Mouse (Mus musculus) lung, embryonic 15.5 days (tissue): ENCODE data around the gene Arfip1. TPM values are rescaled to one million over a fixed set of nuclear protein-coding genes. Genes with fewer than 3 reads are reported as not detected.
A peak's percentile ranks its signal among the peaks of the same experiment; 100 is the strongest.

ENCODE experiments used
- ATAC-seq: fragments of 200-750 bp; cut with Nextera tagmentation; 2 replicates; pipeline ENCODE4 v1.8.0; 2017; ENCODE audit warnings: moderate number of reproducible peaks, borderline replicate concordance; ENCODE audit not compliant: low FRiP score, low TSS enrichment; ENCODE audit errors: extremely low read depth
- H3K27ac ChIP-seq: fragments of 300-500 bp; sonication (generic); 2 replicates; pipeline ENCODE4 v1.5.1; 2015; ENCODE audit warnings: moderate library complexity, mild to moderate bottlenecking, inconsistent platforms
- H3K27me3 ChIP-seq: fragments of 300-500 bp; sonication (generic); 2 replicates; pipeline ENCODE4 v1.6.1; 2015; ENCODE audit warnings: inconsistent platforms
- H3K36me3 ChIP-seq: fragments of 300-500 bp; sonication (generic); 2 replicates; pipeline ENCODE4 v1.6.1; 2015; ENCODE audit warnings: inconsistent platforms
- H3K4me1 ChIP-seq: fragments of 300-500 bp; sonication (generic); 2 replicates; pipeline ENCODE4 v1.6.1; 2015; ENCODE audit warnings: inconsistent platforms
- H3K4me2 ChIP-seq: fragments of 300-500 bp; sonication (generic); 2 replicates; pipeline ENCODE4 v1.6.1; 2015; ENCODE audit warnings: inconsistent platforms, mild to moderate bottlenecking, moderate library complexity
- H3K4me3 ChIP-seq: fragments of 300-500 bp; sonication (generic); 2 replicates; pipeline ENCODE4 v1.5.1; 2015; ENCODE audit warnings: mild to moderate bottlenecking, inconsistent platforms
- H3K9ac ChIP-seq: fragments of 300-500 bp; sonication (generic); 2 replicates; pipeline ENCODE4 v1.6.1; 2015; ENCODE audit warnings: inconsistent platforms
- H3K9me3 ChIP-seq: fragments of 300-500 bp; sonication (generic); 2 replicates; pipeline ENCODE4 v1.6.1; 2016; ENCODE audit warnings: inconsistent platforms
- WGBS: fragments of 180-500 bp; shearing (Covaris S2); methylation state at CpG from one replicate; pipeline ENCODE4 v1.1.7; 2015; 5-methylcytosine and 5-hydroxymethylcytosine counted together
- polyA plus RNA-seq: library from polyadenylated mRNA; unstranded; fragments of >200 nt; fragmentation: Nextera tagmentation; extraction: Ambion mirVana; gene quantifications from 2 replicates; pipeline ENCODE4 v1.2.1, GENCODE M21; 2015

Gene Arfip1
- polyA plus RNA-seq, 1 experiment from 2014 or later, result 60.8 TPM

- WGBS, result 68% methylated on average over 1 of the region's 1 CpGs
Measured at GRCm38 (mm10) chr3:84524952-84525351, 57.5 kb downstream of the Arfip1 start.

GRCm38 (mm10) chr3:84516163-84516562 lies 66.3 kb downstream of the Arfip1 start:
- H3K4me1 ChIP-seq, result no peaks in the 10 kb centered on the region
- H3K4me2 ChIP-seq, result no peak overlapping the region
- H3K36me3 ChIP-seq, result no peaks in the 10 kb centered on the region; the same call in 1 of the 2 replicates
- no peak overlapping the region for H3K4me3 ChIP-seq
- no peaks in the 10 kb centered on the region for H3K27me3 ChIP-seq
- WGBS, result 59% methylated on average over 3 of the region's 3 CpGs
- no peak overlapping the region for H3K9ac ChIP-seq
- H3K9me3 ChIP-seq, result no peaks in the 10 kb centered on the region
- H3K27ac ChIP-seq, result no peak overlapping the region
- ATAC-seq, result no peak

More at GRCm38 (mm10) chr3:84524952-84525351, 57.5 kb downstream of the Arfip1 start:
- Histone ChIP-seq H3K9ac (no peak overlapping the region), H3K4me3 (no peak overlapping the region), H3K27ac (no peak overlapping the region), H3K36me3 (peaks cover 10% of the 10 kb centered on the region), H3K9me3 (no peaks in the 10 kb centered on the region), H3K4me2 (no peak overlapping the region), H3K27me3 (no peaks in the 10 kb centered on the region), H3K4me1 (no peaks in the 10 kb centered on the region)
- ATAC-seq, result no peak

DNA sequence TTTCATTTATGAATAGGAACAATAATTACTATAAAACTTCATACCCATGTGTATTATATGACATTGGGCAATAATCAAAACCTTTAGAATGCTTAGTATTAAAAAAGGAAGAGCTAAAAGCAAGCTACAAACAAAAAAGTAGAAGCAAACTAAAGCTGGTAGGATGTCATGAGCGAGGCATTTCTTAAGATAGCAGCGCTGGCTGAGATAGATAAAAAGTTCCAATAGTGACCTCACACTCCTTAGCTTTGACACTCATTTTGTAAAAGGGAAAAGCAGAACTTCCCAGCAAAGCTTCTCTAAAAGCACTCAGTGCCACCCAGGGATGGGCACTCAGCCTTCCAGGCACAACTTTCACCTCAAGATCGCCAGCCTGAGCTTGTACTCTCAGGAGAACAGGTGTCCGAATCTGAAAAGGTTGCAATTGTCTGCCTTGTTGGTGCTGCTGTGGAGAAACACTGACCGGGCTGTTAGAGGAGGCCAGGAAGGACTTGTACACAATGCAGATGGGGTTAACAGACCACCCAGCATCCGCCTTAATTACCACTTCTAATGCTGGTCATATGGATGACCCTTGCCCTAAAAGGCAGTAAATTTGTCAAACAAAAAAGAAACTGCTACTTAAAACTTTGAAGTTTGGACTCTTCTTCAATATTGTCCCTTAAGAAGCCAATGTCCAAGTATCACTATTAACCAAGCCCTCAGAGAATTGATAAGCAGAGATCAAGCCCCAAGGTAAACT lies 69.5 kb downstream of the Arfip1 start:
- no peaks in the 10 kb centered on the region for H3K4me1 ChIP-seq
- H3K9ac ChIP-seq, result no peak overlapping the region
- H3K27me3 ChIP-seq, result no peaks in the 10 kb centered on the region
- no peak for ATAC-seq
- no peak overlapping the region for H3K4me3 ChIP-seq
- no peak overlapping the region for H3K4me2 ChIP-seq
- no peak overlapping the region for H3K27ac ChIP-seq
- no peaks in the 10 kb centered on the region for H3K36me3 ChIP-seq
- H3K9me3 ChIP-seq, result no peaks in the 10 kb centered on the region
- 60% methylated on average over 6 of the region's 6 CpGs for whole genome bisulfite sequencing

- H3K4me1 ChIP-seq, result no peaks in the 10 kb centered on the region
- H3K4me2 ChIP-seq, result no peak overlapping the region
- ATAC-seq, result no peak
- 85% methylated on average over 4 of the region's 4 CpGs for WGBS
- H3K9me3 ChIP-seq, result no peaks in the 10 kb centered on the region
- no peaks in the 10 kb centered on the region for H3K27me3 ChIP-seq
- H3K4me3 ChIP-seq, result no peak overlapping the region
- no peak overlapping the region for H3K27ac ChIP-seq
- H3K36me3 ChIP-seq, result peaks cover 3% of the 10 kb centered on the region; the same call in 1 of the 2 replicates
- H3K9ac ChIP-seq, result no peak overlapping the region
Measured at GRCm38 (mm10) chr3:84505193-84505592, 77.2 kb downstream of the Arfip1 start.

- 91% methylated on average over 8 of the region's 8 CpGs for WGBS
- Histone ChIP-seq H3K27ac (no peak overlapping the region), H3K9ac (no peak overlapping the region), H3K27me3 (no peaks in the 10 kb centered on the region), H3K36me3 (peaks cover 3% of the 10 kb centered on the region; the same call in 1 of the 2 replicates), H3K4me2 (no peak overlapping the region), H3K9me3 (no peaks in the 10 kb centered on the region), H3K4me1 (no peaks in the 10 kb centered on the region), H3K4me3 (no peak overlapping the region)
- no peak for ATAC-seq
Measured at GRCm38 (mm10) chr3:84504291-84504690, 78.1 kb downstream of the Arfip1 start.

GRCm38 (mm10) chr3:84502101-84502500 lies 80.3 kb downstream of the Arfip1 start:
- 79% methylated on average over 2 of the region's 2 CpGs for WGBS
- H3K4me3 ChIP-seq, result no peak overlapping the region
- H3K4me1 ChIP-seq, result no peaks in the 10 kb centered on the region
- H3K27me3 ChIP-seq, result no peaks in the 10 kb centered on the region
- no peaks in the 10 kb centered on the region for H3K9me3 ChIP-seq
- H3K27ac ChIP-seq, result no peak overlapping the region
- peaks cover 3% of the 10 kb centered on the region; the same call in 1 of the 2 replicates for H3K36me3 ChIP-seq
- H3K4me2 ChIP-seq, result no peak overlapping the region
- ATAC-seq, result no peak
- H3K9ac ChIP-seq, result no peak overlapping the region

- no peak for ATAC-seq
- Histone ChIP-seq H3K4me2 (no peak overlapping the region), H3K9me3 (no peaks in the 10 kb centered on the region), H3K4me3 (no peak overlapping the region), H3K27ac (peak overlapping the region; percentile 55; the same call in 1 of the 2 replicates), H3K4me1 (0 out of 2 replicates have a peak, but pooled peaks cover under 1% of the 10 kb centered on the region), H3K27me3 (no peaks in the 10 kb centered on the region), H3K9ac (no peak overlapping the region), H3K36me3 (peaks cover 5% of the 10 kb centered on the region; the same call in 1 of the 2 replicates)
- 78% methylated on average over 10 of the region's 10 CpGs for WGBS
Measured at GRCm38 (mm10) chr3:84500491-84500890, 81.9 kb downstream of the Arfip1 start.

DNA sequence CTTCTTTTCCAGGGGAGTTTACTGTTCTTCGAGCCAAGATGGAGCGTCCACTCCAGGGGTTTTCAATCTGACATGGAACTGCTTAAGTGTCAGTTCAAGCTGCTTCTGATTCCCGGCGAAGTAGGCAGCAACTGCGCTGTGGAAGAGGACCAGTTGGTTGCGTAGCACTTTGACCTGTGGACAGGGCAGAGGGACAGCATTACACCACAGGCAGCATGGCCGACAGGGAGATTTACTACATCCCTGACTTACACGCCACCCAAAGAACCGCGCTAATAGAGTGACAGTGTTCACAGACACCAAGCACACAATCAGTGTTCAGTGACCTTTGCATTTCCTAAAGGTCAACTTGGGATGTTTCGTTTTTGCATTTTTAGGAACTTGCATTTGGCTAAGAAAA lies 84.7 kb downstream of the Arfip1 start:
- no peak overlapping the region for H3K4me2 ChIP-seq
- H3K27me3 ChIP-seq, result no peaks in the 10 kb centered on the region
- H3K9ac ChIP-seq, result no peak overlapping the region
- H3K4me3 ChIP-seq, result no peak overlapping the region
- peaks cover 9% of the 10 kb centered on the region; the same call in 1 of the 2 replicates for H3K4me1 ChIP-seq
- H3K27ac ChIP-seq, result no peak overlapping the region
- peaks cover 8% of the 10 kb centered on the region; the same call in 1 of the 2 replicates for H3K36me3 ChIP-seq
- 81% methylated on average over 11 of the region's 11 CpGs for WGBS
- ATAC-seq, result no peak
- H3K9me3 ChIP-seq, result no peaks in the 10 kb centered on the region

DNA sequence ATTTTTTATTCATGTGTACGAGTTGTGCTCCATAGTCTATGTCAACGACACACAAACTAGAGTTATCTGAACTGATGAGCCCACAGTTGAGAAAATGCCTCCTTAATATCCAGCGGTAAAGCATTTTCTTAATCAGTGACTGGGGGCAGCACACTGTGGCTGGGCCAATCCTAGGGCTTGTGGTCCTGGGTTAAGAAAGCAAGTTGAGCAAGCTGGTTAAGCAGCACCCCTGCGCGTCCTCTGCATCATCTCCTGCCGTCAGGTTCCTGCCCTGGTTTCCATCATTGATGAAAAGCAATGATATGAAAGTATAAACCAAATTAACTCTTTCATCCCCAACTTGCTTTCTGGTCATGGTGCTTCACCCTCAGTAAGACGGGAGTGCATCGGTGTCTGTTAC lies 89.8 kb downstream of the Arfip1 start:
- H3K9me3 ChIP-seq, result no peaks in the 10 kb centered on the region
- peaks cover 17% of the 10 kb centered on the region; the same call in 1 of the 2 replicates for H3K4me1 ChIP-seq
- no peak overlapping the region for H3K4me3 ChIP-seq
- H3K9ac ChIP-seq, result no peak overlapping the region
- H3K27me3 ChIP-seq, result no peaks in the 10 kb centered on the region
- no peak for ATAC-seq
- H3K4me2 ChIP-seq, result no peak overlapping the region
- H3K27ac ChIP-seq, result no peak overlapping the region
- 82% methylated on average over 8 of the region's 8 CpGs for WGBS
- H3K36me3 ChIP-seq, result peaks cover 8% of the 10 kb centered on the region; the same call in 1 of the 2 replicates

DNA sequence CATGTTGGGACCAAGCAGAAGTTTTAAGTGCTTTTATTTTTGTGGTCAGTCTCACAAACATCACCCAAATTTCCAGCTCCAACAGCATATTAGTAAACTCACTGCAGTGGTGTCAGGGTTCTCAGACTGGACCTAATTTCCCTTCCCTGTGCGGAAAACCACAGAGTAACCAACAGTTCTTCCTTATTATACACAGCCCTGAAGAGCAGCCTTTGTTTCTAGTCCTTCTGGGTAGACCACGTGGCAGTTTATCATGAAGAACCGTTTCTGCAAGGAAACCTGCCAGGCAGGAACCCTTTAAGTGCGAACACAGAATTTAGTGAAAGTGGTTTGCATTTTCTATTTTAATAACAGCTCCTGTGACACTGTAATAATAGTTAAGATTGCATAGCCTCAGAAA lies 90.3 kb downstream of the Arfip1 start:
- no peak overlapping the region for H3K4me3 ChIP-seq
- no peak for ATAC-seq
- H3K4me2 ChIP-seq, result no peak overlapping the region
- no peaks in the 10 kb centered on the region for H3K27me3 ChIP-seq
- H3K9me3 ChIP-seq, result no peaks in the 10 kb centered on the region
- H3K4me1 ChIP-seq, result peaks cover 17% of the 10 kb centered on the region; the same call in 1 of the 2 replicates
- peaks cover 8% of the 10 kb centered on the region; the same call in 1 of the 2 replicates for H3K36me3 ChIP-seq
- H3K27ac ChIP-seq, result no peak overlapping the region
- WGBS, result 60% methylated on average over 4 of the region's 4 CpGs
- H3K9ac ChIP-seq, result no peak overlapping the region

- 64% methylated on average over 6 of the region's 6 CpGs for WGBS
- no peak overlapping the region for H3K4me3 ChIP-seq
- 0 out of 2 replicates have a peak, but pooled peaks cover 16% of the 10 kb centered on the region for H3K4me1 ChIP-seq
- H3K27me3 ChIP-seq, result no peaks in the 10 kb centered on the region
- peaks cover 6% of the 10 kb centered on the region; the same call in 1 of the 2 replicates for H3K36me3 ChIP-seq
- H3K9ac ChIP-seq, result no peak overlapping the region
- ATAC-seq, result no peak
- no peak overlapping the region for H3K4me2 ChIP-seq
- no peaks in the 10 kb centered on the region for H3K9me3 ChIP-seq
- H3K27ac ChIP-seq, result no peak overlapping the region
Measured at GRCm38 (mm10) chr3:84488716-84489115, 93.7 kb downstream of the Arfip1 start.

DNA sequence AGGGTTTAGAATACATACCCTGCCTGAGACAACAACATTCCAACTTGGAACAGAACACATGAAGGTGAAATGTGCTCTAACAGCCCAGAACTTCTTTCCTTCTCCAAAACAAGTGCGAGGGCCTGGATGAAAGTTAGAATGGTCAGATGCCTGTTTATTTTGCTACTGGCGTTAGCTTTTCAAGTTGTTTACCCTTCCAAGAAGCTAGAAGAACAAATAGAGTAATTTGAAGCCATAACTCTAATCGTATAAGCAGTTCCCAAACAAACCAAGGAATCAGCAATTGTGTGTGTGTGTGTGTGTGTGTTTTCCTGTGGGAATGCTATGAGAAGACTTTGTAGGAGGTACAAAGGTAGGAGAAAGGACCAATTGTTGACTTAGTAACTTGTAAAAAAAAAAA lies 97.5 kb downstream of the Arfip1 start:
- H3K4me2 ChIP-seq, result no peak overlapping the region
- H3K27me3 ChIP-seq, result no peaks in the 10 kb centered on the region
- H3K36me3 ChIP-seq, result no peaks in the 10 kb centered on the region
- WGBS, result 40% methylated on average over 3 of the region's 3 CpGs
- ATAC-seq, result no peak
- H3K9ac ChIP-seq, result no peak overlapping the region
- H3K4me1 ChIP-seq, result peaks cover 37% of the 10 kb centered on the region; the same call in 1 of the 2 replicates
- no peak overlapping the region for H3K4me3 ChIP-seq
- peak overlapping the region; percentile 68 for H3K27ac ChIP-seq
- H3K9me3 ChIP-seq, result no peaks in the 10 kb centered on the region
